Comparison of ENCODE assay signal across 33 mouse cellular contexts in genomic region chr1:87521523-87521922, GRCm38 (mm10). TPM values are rescaled to one million over a fixed set of nuclear protein-coding genes. Genes with fewer than 3 reads are reported as not detected.
A peak's percentile ranks its signal among the peaks of the same experiment; 100 is the strongest.
DNase-seq lines count a peak whose midpoint lies in the region; TF ChIP-seq lines count a peak whose summit lies in the region.
"Had no signal": no experiment of that assay in that cellular context is flagged by ENCODE, and none has a peak within 500 bp of the region (broad histone marks: within the 10 kb centered on the region; RNA-seq: fewer than 3 reads in every experiment).

No protein-coding gene starts in this region.

- no peaks in the 10 kb centered on the region for H3K9me3 ChIP-seq in forebrain, embryonic 10.5 days
- H3K9me3 ChIP-seq: embryonic facial prominence, embryonic 12.5 days; forebrain, embryonic 12.5 days; heart, embryonic 15.5 days; limb, embryonic 10.5 days; liver, embryonic 15.5 days; neural tube, embryonic 15.5 days; stomach, embryonic 15.5 days had no signal

- H3ac ChIP-seq in myocyte (ENCODE audit: control insufficient read depth, insufficient read length): no peak overlapping the region

- DNase-seq in cerebellum, adult 2 months: peak; percentile 25 to 44
- no peak for DNase-seq in cerebellum, postnatal 14 days
- DNase-seq in lung, postnatal 10 days: peak; percentile 21
- DNase-seq in lung, postnatal 14 days: no peak
- DNase-seq in adrenal gland, postnatal 10 days: peak; percentile 5
- DNase-seq in forebrain, embryonic 10.5 days (ENCODE audit: extremely low spot score, low spot score): no peak
- DNase-seq in kidney, postnatal 10 days: no peak
- DNase-seq: cerebellum, adult 11 months; cerebellum, postnatal 10 days; gastrocnemius, adult 2 months; heart, postnatal 36 days; layer of hippocampus, adult 9-11 months; liver; right cerebral cortex, adult 18-20 months; right cerebral cortex, postnatal 4 days; thymus, adult 18-20 months; thymus, postnatal 4 days had no signal

- no peak overlapping the region for H3K4me3 ChIP-seq in cerebellum, adult 2 months (replicated peaks; ENCODE audit: insufficient read depth, low read depth, low read length)
- no peak overlapping the region for H3K4me3 ChIP-seq in myocyte
- no peak overlapping the region for H3K4me3 ChIP-seq in forebrain, embryonic 10.5 days
- H3K4me3 ChIP-seq: embryonic facial prominence, embryonic 12.5 days; forebrain, embryonic 12.5 days; heart, embryonic 15.5 days; limb, embryonic 10.5 days; liver, embryonic 15.5 days; neural tube, embryonic 15.5 days; stomach, embryonic 15.5 days had no signal

- no peaks in the 10 kb centered on the region for H3K79me2 ChIP-seq in myocyte (ENCODE audit: control insufficient read depth, insufficient read depth)

- WGBS in cerebellum, adult 2 months: 9% methylated on average over 1 of the region's 1 CpGs
- WGBS in forebrain, embryonic 10.5 days: 78% methylated on average over 1 of the region's 1 CpGs

- no peak for TF ChIP-seq POLR2A in cerebellum, adult 2 months (IDR thresholded peaks at IDR 0.05; ENCODE audit: borderline replicate concordance, insufficient read depth, low read length)
- TF ChIP-seq POLR2A in myocyte (IDR thresholded peaks at IDR 0.05; ENCODE audit: insufficient read length, low read depth): no peak

- H3K27ac ChIP-seq in cerebellum, adult 2 months (ENCODE audit: insufficient read depth, low read length): no peak overlapping the region
- no peak overlapping the region for H3K27ac ChIP-seq in forebrain, embryonic 10.5 days
- H3K27ac ChIP-seq: embryonic facial prominence, embryonic 12.5 days; forebrain, embryonic 12.5 days; heart, embryonic 15.5 days; hindbrain, embryonic 14.5 days; limb, embryonic 10.5 days; liver, embryonic 15.5 days; macrophage; neural tube, embryonic 15.5 days; stomach, embryonic 15.5 days had no signal

- TF ChIP-seq CTCF in cerebellum, adult 2 months (IDR thresholded peaks at IDR 0.05; ENCODE audit: borderline replicate concordance, insufficient read depth, low read depth, low read length): no peak

- no peaks in the 10 kb centered on the region for H3K27me3 ChIP-seq in cerebellum, adult 2 months (ENCODE audit: control insufficient read depth, insufficient read depth, low read length)
- H3K27me3 ChIP-seq in myocyte (ENCODE audit: control insufficient read depth, insufficient read depth, insufficient read length): no peaks in the 10 kb centered on the region
- no peaks in the 10 kb centered on the region; the same call in 1 of the 2 replicates for H3K27me3 ChIP-seq in forebrain, embryonic 10.5 days (ENCODE audit: poor library complexity, severe bottlenecking)
- H3K27me3 ChIP-seq: embryonic facial prominence, embryonic 12.5 days; forebrain, embryonic 12.5 days; heart, embryonic 15.5 days; liver, embryonic 15.5 days; neural tube, embryonic 15.5 days; stomach, embryonic 15.5 days had no signal

- peak overlapping the region; percentile 76 for H3K4me2 ChIP-seq in myocyte (ENCODE audit: low read depth)
- H3K4me2 ChIP-seq: embryonic facial prominence, embryonic 12.5 days; forebrain, embryonic 12.5 days; liver, embryonic 15.5 days; stomach, embryonic 15.5 days had no signal

- H3K4me1 ChIP-seq in cerebellum, adult 2 months (ENCODE audit: control insufficient read depth, insufficient read depth, low read length): peaks cover 6% of the 10 kb centered on the region; the same call in 1 of the 2 replicates
- H3K4me1 ChIP-seq in forebrain, embryonic 10.5 days: peaks cover 13% of the 10 kb centered on the region
- H3K4me1 ChIP-seq: embryonic facial prominence, embryonic 12.5 days; limb, embryonic 10.5 days; liver, embryonic 15.5 days; stomach, embryonic 15.5 days had no signal

- no peaks in the 10 kb centered on the region for H3K36me3 ChIP-seq in myocyte (ENCODE audit: control insufficient read depth, insufficient read depth)
- H3K36me3 ChIP-seq in forebrain, embryonic 10.5 days (replicated peaks): no peaks in the 10 kb centered on the region
- H3K36me3 ChIP-seq: embryonic facial prominence, embryonic 12.5 days; forebrain, embryonic 12.5 days; heart, embryonic 15.5 days; limb, embryonic 10.5 days; liver, embryonic 15.5 days; neural tube, embryonic 15.5 days; stomach, embryonic 15.5 days had no signal

TF ChIP-seq in myocyte, 11 proteins besides CTCF, POLR2A, EP300 and RAD21:
- TF ChIP-seq CEBPB (IDR thresholded peaks at IDR 0.05; ENCODE audit: insufficient read depth, poor library complexity, severe bottlenecking): no peak
- TF ChIP-seq REST (IDR thresholded peaks at IDR 0.05; ENCODE audit: insufficient read depth, insufficient read length): no peak
- no peak for TF ChIP-seq MYOG (IDR thresholded peaks at IDR 0.05; ENCODE audit: control insufficient read depth in 1 of 3, insufficient read depth in 1 of 3, insufficient read length in 2 of 3, low read depth in 2 of 3)
- no peak for TF ChIP-seq E2F4 (IDR thresholded peaks at IDR 0.05; ENCODE audit: insufficient read depth)
- TF ChIP-seq MAX (IDR thresholded peaks at IDR 0.05; ENCODE audit: low read depth): no peak
- no peak for TF ChIP-seq TCF3 (IDR thresholded peaks at IDR 0.05; ENCODE audit: insufficient read length, low read depth)
- no peak for TF ChIP-seq POLR2AphosphoS2 (IDR thresholded peaks at IDR 0.05; ENCODE audit: insufficient read length, low read depth)

RNA-seq across cellular contexts. Expression of gene Neu2, which starts 11.8 kb away (rescaled TPM):
- 3.7 and 5.2 TPM in 2 replicates for polyA plus RNA-seq in cerebellum, adult 2 months (2012; rRNA removed)
- under 1 TPM; 0.72 to 0.79 TPM for total RNA-seq in adrenal gland, postnatal 10 days (2021)
- 1.6 TPM for polyA plus RNA-seq in myocyte (2012; fragmentation: generic; extraction: Trizol)
- not detected in 2 replicates for polyA plus RNA-seq in forebrain, embryonic 10.5 days (2016; fragmentation: Nextera tagmentation; extraction: Ambion mirVana)
- total RNA-seq: heart, postnatal 36 days; MEL had no signal
- polyA plus RNA-seq: C2C12; embryonic facial prominence, embryonic 12.5 days; forebrain, embryonic 12.5 days; limb, embryonic 10.5 days; macrophage had no signal

RNA-seq across cellular contexts. Expression of gene Snorc, which starts 51.5 kb away (rescaled TPM):
- polyA plus RNA-seq in cerebellum, adult 2 months (2012; rRNA removed): 0.59 TPM in 1 of 2 replicates, not detected in the other
- under 1 TPM in 1 of 2 experiments, not detected in 1; 0.81 TPM for total RNA-seq in adrenal gland, postnatal 10 days (2021)
- polyA plus RNA-seq in myocyte (2012; fragmentation: generic; extraction: Trizol): not detected
- not detected in 2 replicates for polyA plus RNA-seq in forebrain, embryonic 10.5 days (2016; fragmentation: Nextera tagmentation; extraction: Ambion mirVana)
- total RNA-seq: gastrocnemius, adult 2 months; gastrocnemius, postnatal 4 days; heart, postnatal 36 days; MEL; midbrain, postnatal 0 days had no signal
- polyA plus RNA-seq: C2C12; forebrain, embryonic 12.5 days; heart, embryonic 15.5 days; intestine, embryonic 16.5 days; kidney, embryonic 14.5 days; limb, embryonic 10.5 days; macrophage; stomach, embryonic 15.5 days had no signal

RNA-seq across cellular contexts. Expression of gene Ngef, which starts 52.1 kb away (rescaled TPM):
- 21.8 and 25.5 TPM in 2 replicates for polyA plus RNA-seq in cerebellum, adult 2 months (2012; rRNA removed)
- total RNA-seq in adrenal gland, postnatal 10 days (2021): 1 to 10 TPM; 2.3 to 5.1 TPM
- 5.2 TPM for polyA plus RNA-seq in myocyte (2012; fragmentation: generic; extraction: Trizol)
- 3.6 and 4.7 TPM in 2 replicates for polyA plus RNA-seq in forebrain, embryonic 10.5 days (2016; fragmentation: Nextera tagmentation; extraction: Ambion mirVana)
- total RNA-seq: MEL had no signal
- polyA plus RNA-seq: macrophage had no signal

Comparison
In these comparisons a context has a peak if more than half of its experiments do, and no peak if none do; other contexts are left out.
1. DNase-seq: peak in cerebellum, adult 2 months (2 of 2), lung, postnatal 10 days (single experiment) and adrenal gland, postnatal 10 days (single experiment); none in cerebellum, postnatal 14 days (0 of 2), lung, postnatal 14 days (single experiment), forebrain, embryonic 10.5 days (single experiment) and kidney, postnatal 10 days (single experiment).